Mouse (Mus musculus): ENCODE measurements around the gene Col6a5. TPM values are rescaled to one million over a fixed set of nuclear protein-coding genes. Genes with fewer than 3 reads are reported as not detected.
A peak's percentile ranks its signal among the peaks of the same experiment; 100 is the strongest.

Col6a5 gene
- polyA plus RNA-seq, 1 experiment from 2014 or later, result 0.04 TPM

DNA sequence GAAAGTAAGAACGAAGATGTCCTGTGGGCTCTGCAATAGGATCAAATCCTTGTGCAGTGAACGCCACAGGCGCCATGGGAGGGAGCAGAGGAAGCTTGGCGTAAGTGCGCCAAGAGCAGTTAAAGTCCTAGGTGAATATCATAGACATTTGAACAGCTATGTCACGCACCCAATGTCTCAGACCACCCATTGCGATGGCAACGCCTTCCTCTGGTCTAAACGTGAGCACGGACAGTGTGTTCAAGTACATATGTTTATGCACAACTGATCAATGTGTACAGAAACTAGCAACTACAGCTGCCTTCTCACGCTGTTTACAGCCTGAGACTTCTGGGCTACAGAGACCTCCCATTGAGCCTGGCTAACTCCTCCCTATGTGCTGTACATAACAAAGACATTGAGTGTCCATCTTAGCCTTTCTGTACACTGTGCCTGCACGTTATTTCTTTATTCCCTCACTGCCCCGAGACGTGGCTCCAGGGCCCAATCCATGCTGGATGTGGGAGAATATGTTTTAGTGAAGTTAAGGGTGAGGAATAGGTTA is 11.0 kb upstream of the Col6a5 start:
- 92% methylated on average over 14 of the region's 14 CpGs for WGBS
- H3K36me3 ChIP-seq, result no peaks in the 10 kb centered on the region
- ATAC-seq (ENCODE audit: low FRiP score), result no peak

GRCm38 (mm10) chr9:105970901-105971300 is 10.5 kb upstream of the Col6a5 start:
- Histone ChIP-seq H3K4me2 (no peak overlapping the region), H3K27me3 (replicated peaks) (no peaks in the 10 kb centered on the region; the same call in 1 of the 2 replicates), H3K9me3 (replicated peaks) (no peaks in the 10 kb centered on the region), H3K27ac (replicated peaks) (no peak overlapping the region), H3K9ac (replicated peaks) (no peak overlapping the region), H3K36me3 (no peaks in the 10 kb centered on the region), H3K4me1 (no peaks in the 10 kb centered on the region), H3K4me3 (replicated peaks) (no peak overlapping the region)
- WGBS, result 83% methylated on average over 5 of the region's 5 CpGs
- no peak for ATAC-seq (ENCODE audit: low FRiP score)

More for the DNA sequence above, 11.0 kb upstream of the Col6a5 start:
- H3K4me1 ChIP-seq, result no peaks in the 10 kb centered on the region
- H3K27ac ChIP-seq (replicated peaks), result no peak overlapping the region
- H3K27me3 ChIP-seq (replicated peaks), result peaks cover under 1% of the 10 kb centered on the region; the same call in 1 of the 2 replicates
- H3K9me3 ChIP-seq (replicated peaks), result no peaks in the 10 kb centered on the region
- no peak overlapping the region for H3K9ac ChIP-seq (replicated peaks)
- H3K4me3 ChIP-seq (replicated peaks), result no peak overlapping the region
- H3K4me2 ChIP-seq, result no peak overlapping the region

DNA sequence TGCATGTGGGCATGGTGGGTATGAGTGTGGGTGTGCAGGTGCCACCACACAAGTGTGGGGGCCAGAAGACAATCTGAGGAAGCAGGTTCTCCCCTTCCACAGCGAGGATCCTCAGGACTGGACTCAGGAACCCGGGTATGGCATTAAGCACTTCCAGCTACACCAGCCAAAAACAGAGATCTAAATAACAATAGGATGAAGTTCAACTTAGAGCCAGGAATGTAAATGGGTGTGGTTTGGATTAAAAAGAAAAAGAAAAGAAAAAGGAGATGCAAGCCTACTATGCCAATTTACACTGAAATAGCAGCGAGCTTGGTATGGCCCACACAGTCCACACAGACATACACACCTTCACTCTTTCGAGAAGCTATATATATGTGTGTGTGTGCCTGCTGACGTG is 7.5 kb upstream of the Col6a5 start:
- 76% methylated on average over 5 of the region's 5 CpGs for WGBS
- ATAC-seq (ENCODE audit: low FRiP score), result no peak
- Histone ChIP-seq H3K4me1 (no peaks in the 10 kb centered on the region), H3K36me3 (no peaks in the 10 kb centered on the region), H3K4me2 (no peak overlapping the region), H3K4me3 (replicated peaks) (no peak overlapping the region), H3K27me3 (replicated peaks) (no peaks in the 10 kb centered on the region), H3K9me3 (replicated peaks) (no peaks in the 10 kb centered on the region), H3K27ac (replicated peaks) (no peak overlapping the region), H3K9ac (replicated peaks) (no peak overlapping the region)

- no peak for ATAC-seq (ENCODE audit: low FRiP score)
- no peak overlapping the region for H3K4me3 ChIP-seq (replicated peaks)
- H3K27me3 ChIP-seq (replicated peaks), result no peaks in the 10 kb centered on the region
- no peak overlapping the region for H3K4me2 ChIP-seq
- H3K9ac ChIP-seq (replicated peaks), result no peak overlapping the region
- H3K9me3 ChIP-seq (replicated peaks), result no peaks in the 10 kb centered on the region
- no peak overlapping the region for H3K27ac ChIP-seq (replicated peaks)
- no peaks in the 10 kb centered on the region for H3K36me3 ChIP-seq
- 73% methylated on average over 1 of the region's 1 CpGs for WGBS
- no peaks in the 10 kb centered on the region for H3K4me1 ChIP-seq
Observed at GRCm38 (mm10) chr9:105959116-105959515, 1.3 kb downstream of the Col6a5 start.

DNA sequence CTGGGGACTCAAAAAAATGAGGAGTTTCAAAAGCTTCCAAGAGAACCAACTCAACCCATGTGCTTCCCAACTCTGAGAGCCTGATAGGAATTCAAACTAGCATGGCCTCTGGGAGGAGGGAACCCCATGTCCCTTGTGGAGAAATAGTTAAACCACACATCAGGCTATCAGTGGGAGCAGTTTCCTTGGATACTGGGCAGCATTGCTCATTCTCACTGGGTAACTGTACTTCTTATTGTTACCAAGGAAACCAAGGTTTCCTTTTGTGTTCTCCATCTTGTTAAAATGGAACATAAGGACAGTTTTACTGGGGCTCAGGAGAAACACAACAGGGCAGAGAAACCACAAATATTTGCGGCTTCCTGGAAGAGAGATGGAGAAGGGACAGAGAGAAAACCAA is 10.7 kb downstream of the Col6a5 start:
- H3K27me3 ChIP-seq (replicated peaks), result no peaks in the 10 kb centered on the region
- no peak overlapping the region for H3K27ac ChIP-seq (replicated peaks)
- WGBS, result 65% methylated on average over 1 of the region's 1 CpGs
- H3K4me2 ChIP-seq, result no peak overlapping the region
- no peaks in the 10 kb centered on the region for H3K36me3 ChIP-seq
- no peak for ATAC-seq (ENCODE audit: low FRiP score)
- no peaks in the 10 kb centered on the region for H3K9me3 ChIP-seq (replicated peaks)
- H3K9ac ChIP-seq (replicated peaks), result no peak overlapping the region
- no peaks in the 10 kb centered on the region for H3K4me1 ChIP-seq
- no peak overlapping the region for H3K4me3 ChIP-seq (replicated peaks)

DNA sequence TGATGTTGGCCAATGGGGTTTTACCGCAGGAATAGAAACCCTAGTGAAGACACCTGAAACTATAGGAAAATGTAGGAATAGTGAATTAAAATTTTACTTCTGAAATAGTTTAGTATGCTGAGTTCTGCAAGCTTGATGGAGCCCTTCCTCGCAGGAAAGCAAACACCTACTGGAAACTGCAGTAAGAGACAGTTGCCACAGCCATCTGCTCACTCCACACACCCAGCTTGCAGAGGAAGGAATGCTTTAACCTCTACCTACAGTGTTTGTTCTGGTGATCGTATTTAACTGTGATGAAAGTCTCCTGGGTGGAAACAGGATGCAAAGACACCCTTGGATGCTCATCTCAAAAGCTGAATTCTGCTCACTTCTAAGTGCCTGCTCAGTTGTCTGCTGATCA is 12.9 kb downstream of the Col6a5 start:
- ATAC-seq (ENCODE audit: low FRiP score), result no peak
- H3K27ac ChIP-seq (replicated peaks), result no peak overlapping the region
- H3K27me3 ChIP-seq (replicated peaks), result no peaks in the 10 kb centered on the region
- H3K9me3 ChIP-seq (replicated peaks), result no peaks in the 10 kb centered on the region
- no peak overlapping the region for H3K4me3 ChIP-seq (replicated peaks)
- no peak overlapping the region for H3K9ac ChIP-seq (replicated peaks)
- no peaks in the 10 kb centered on the region for H3K4me1 ChIP-seq
- 72% methylated on average over 3 of the region's 3 CpGs for WGBS
- H3K36me3 ChIP-seq, result no peaks in the 10 kb centered on the region
- H3K4me2 ChIP-seq, result no peak overlapping the region

DNA sequence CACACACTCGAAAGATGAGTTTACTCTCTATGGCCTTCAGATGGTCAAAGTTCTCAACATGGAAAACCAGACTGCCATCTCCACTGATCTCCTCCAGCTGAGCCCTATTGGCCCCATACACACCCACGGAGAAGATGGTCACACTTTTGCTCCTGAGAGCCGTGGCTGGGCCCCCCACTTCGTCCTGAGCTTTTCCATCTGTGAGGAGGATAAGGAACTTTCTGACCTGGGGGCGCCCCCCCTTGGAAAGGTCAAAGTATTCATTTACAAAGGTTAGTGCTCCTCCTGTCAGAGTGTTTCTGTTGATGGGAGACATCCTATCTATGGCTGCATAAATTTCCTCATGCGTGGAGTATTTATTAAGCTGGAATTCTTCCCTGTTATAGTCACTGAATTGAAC is 26.6 kb downstream of the Col6a5 start:
- Histone ChIP-seq H3K4me3 (replicated peaks) (no peak overlapping the region), H3K9me3 (replicated peaks) (no peaks in the 10 kb centered on the region), H3K36me3 (no peaks in the 10 kb centered on the region), H3K4me1 (no peaks in the 10 kb centered on the region), H3K27me3 (replicated peaks) (no peaks in the 10 kb centered on the region), H3K27ac (replicated peaks) (no peak overlapping the region), H3K9ac (replicated peaks) (no peak overlapping the region), H3K4me2 (no peak overlapping the region)
- 85% methylated on average over 6 of the region's 6 CpGs for WGBS
- ATAC-seq (ENCODE audit: low FRiP score), result no peak

DNA sequence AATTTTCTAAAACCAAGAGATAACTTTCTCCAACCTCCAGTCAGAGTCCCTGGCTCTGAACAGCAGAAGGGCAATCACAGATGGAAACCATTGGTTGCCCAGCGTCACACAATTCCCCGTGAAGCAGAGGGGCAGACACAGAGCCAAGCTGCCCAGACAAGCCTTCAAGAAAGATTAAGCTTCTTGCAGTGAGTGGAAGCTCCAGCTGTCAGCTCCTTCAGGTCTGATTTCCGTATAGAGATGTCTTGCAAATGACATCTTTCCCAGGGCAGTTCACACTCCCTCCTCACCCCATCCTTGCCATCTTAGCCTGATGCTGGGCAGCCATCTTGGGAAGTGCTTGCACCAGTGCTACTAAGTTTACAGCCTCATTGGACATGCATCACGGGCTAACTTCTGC is 31.2 kb downstream of the Col6a5 start:
- no peaks in the 10 kb centered on the region for H3K36me3 ChIP-seq
- H3K4me3 ChIP-seq (replicated peaks), result no peak overlapping the region
- H3K4me1 ChIP-seq, result no peaks in the 10 kb centered on the region
- H3K4me2 ChIP-seq, result no peak overlapping the region
- no peaks in the 10 kb centered on the region for H3K9me3 ChIP-seq (replicated peaks)
- no peak overlapping the region for H3K9ac ChIP-seq (replicated peaks)
- WGBS, result 80% methylated on average over 4 of the region's 4 CpGs
- no peak for ATAC-seq (ENCODE audit: low FRiP score)
- H3K27me3 ChIP-seq (replicated peaks), result no peaks in the 10 kb centered on the region
- H3K27ac ChIP-seq (replicated peaks), result no peak overlapping the region

- H3K27me3 ChIP-seq (replicated peaks), result no peaks in the 10 kb centered on the region
- WGBS, result 59% methylated on average over 6 of the region's 6 CpGs
- no peak overlapping the region for H3K4me2 ChIP-seq
- H3K27ac ChIP-seq (replicated peaks), result 0 out of 2 replicates have a peak overlapping the region, but pooled peaks have one; percentile 20
- no peaks in the 10 kb centered on the region for H3K9me3 ChIP-seq (replicated peaks)
- no peak overlapping the region for H3K9ac ChIP-seq (replicated peaks)
- no peaks in the 10 kb centered on the region for H3K36me3 ChIP-seq
- no peak overlapping the region for H3K4me3 ChIP-seq (replicated peaks)
- H3K4me1 ChIP-seq, result no peaks in the 10 kb centered on the region
- ATAC-seq (ENCODE audit: low FRiP score), result no peak
Observed at GRCm38 (mm10) chr9:105928406-105929071, 31.9 kb downstream of the Col6a5 start.

DNA sequence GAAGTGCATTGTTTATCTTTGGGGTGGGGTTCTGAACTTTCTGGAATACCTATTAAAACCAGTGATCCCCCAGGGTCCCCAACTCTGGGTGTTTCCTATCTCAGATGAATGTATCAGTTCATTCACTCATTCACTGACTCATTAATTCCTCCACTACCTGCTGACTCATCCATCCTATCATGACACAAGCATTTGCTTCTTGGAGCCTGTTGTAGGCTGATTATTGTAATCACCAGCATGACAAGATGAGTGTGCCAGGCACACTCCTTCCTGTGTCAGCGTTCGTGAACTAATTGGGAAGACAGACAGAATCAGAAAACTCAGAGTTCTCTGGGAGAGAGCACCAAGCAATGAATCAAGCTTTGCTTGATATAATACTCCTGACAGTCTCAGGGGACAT is 36.8 kb downstream of the Col6a5 start:
- Histone ChIP-seq H3K27me3 (replicated peaks) (no peaks in the 10 kb centered on the region), H3K9me3 (replicated peaks) (no peaks in the 10 kb centered on the region), H3K4me1 (no peaks in the 10 kb centered on the region), H3K4me2 (no peak overlapping the region), H3K4me3 (replicated peaks) (no peak overlapping the region), H3K27ac (replicated peaks) (no peak overlapping the region), H3K36me3 (no peaks in the 10 kb centered on the region), H3K9ac (replicated peaks) (no peak overlapping the region)
- WGBS, result 83% methylated on average over 2 of the region's 2 CpGs
- ATAC-seq (ENCODE audit: low FRiP score), result no peak

GRCm38 (mm10) chr9:105915186-105915585 is 45.3 kb downstream of the Col6a5 start:
- Histone ChIP-seq H3K9ac (replicated peaks) (no peak overlapping the region), H3K9me3 (replicated peaks) (no peaks in the 10 kb centered on the region), H3K4me1 (no peaks in the 10 kb centered on the region), H3K4me3 (replicated peaks) (no peak overlapping the region), H3K27ac (replicated peaks) (no peak overlapping the region), H3K36me3 (no peaks in the 10 kb centered on the region), H3K4me2 (no peak overlapping the region), H3K27me3 (replicated peaks) (no peaks in the 10 kb centered on the region)
- WGBS, result 44% methylated on average over 4 of the region's 4 CpGs
- no peak for ATAC-seq (ENCODE audit: low FRiP score)

DNA sequence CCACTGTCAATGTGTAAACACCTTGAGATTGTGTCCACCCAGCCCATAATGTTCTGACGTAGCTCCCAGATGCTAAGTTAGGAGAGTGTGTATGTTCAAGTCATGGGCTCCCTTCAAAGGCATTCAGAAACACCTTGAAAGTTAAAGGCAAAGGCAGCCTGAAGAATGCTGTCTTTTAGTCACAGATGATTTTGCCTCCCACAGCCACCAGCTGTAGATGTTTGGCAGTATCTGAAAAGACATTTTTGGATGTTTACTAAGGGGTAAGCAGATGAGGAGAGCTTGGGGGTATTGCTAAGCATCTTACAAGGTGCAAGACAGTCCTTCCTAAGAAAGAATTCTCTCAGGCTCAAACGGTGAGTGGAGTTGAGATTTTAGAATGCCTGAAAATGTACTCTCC is 50.3 kb downstream of the Col6a5 start:
- Histone ChIP-seq H3K27ac (replicated peaks) (no peak overlapping the region), H3K9me3 (replicated peaks) (no peaks in the 10 kb centered on the region), H3K4me2 (no peak overlapping the region), H3K4me3 (replicated peaks) (no peak overlapping the region), H3K27me3 (replicated peaks) (no peaks in the 10 kb centered on the region), H3K36me3 (no peaks in the 10 kb centered on the region), H3K9ac (replicated peaks) (no peak overlapping the region), H3K4me1 (no peaks in the 10 kb centered on the region)
- ATAC-seq (ENCODE audit: low FRiP score), result no peak
- WGBS, result 90% methylated on average over 2 of the region's 2 CpGs

All from neural tube, embryonic 15.5 days (tissue).